Mouse (Mus musculus) forebrain, postnatal 0 days (tissue): Measurements from ENCODE around the gene Camk2d. TPM values are rescaled to one million over a fixed set of nuclear protein-coding genes. Genes with fewer than 3 reads are reported as not detected.

Experiments
- ATAC-seq: fragments of 200-750 bp; cut with Nextera tagmentation; 2 replicates; pipeline ENCODE4 v1.8.0; 2017; ENCODE audit warnings: mild to moderate bottlenecking, moderate library complexity
- DNase-seq: peaks from one replicate; pipeline ENCODE4 v3.0.0-alpha.2; 2015
- H3K27ac ChIP-seq: fragments of 300-500 bp; sonication (generic); 2 replicates; pipeline ENCODE4 v1.5.1; 2014; ENCODE audit warnings: low read depth, mild to moderate bottlenecking, antibody characterized with exemption, low read length, moderate library complexity, mixed read lengths
- H3K27me3 ChIP-seq: fragments of 300-500 bp; sonication (generic); 2 replicates; pipeline ENCODE4 v1.6.1; 2014; ENCODE audit warnings: mild to moderate bottlenecking, low read length, mixed read lengths; ENCODE audit not compliant: insufficient read depth
- H3K36me3 ChIP-seq: fragments of 300-500 bp; sonication (generic); 2 replicates; pipeline ENCODE4 v1.6.1; 2014; ENCODE audit warnings: mild to moderate bottlenecking, moderate library complexity; ENCODE audit not compliant: insufficient read depth
- H3K4me1 ChIP-seq: fragments of 300-500 bp; sonication (generic); 2 replicates; pipeline ENCODE4 v1.6.1; 2014; ENCODE audit warnings: antibody characterized with exemption; ENCODE audit not compliant: insufficient read depth
- H3K4me2 ChIP-seq: fragments of 300-500 bp; sonication (generic); 2 replicates; pipeline ENCODE4 v1.6.1; 2014; ENCODE audit warnings: low read depth, mild to moderate bottlenecking, moderate library complexity
- H3K4me3 ChIP-seq: fragments of 300-500 bp; sonication (generic); 2 replicates; pipeline ENCODE4 v1.5.1; 2014; ENCODE audit warnings: low read depth, low read length, mixed read lengths
- H3K9ac ChIP-seq: fragments of 300-500 bp; sonication (generic); 2 replicates; pipeline ENCODE4 v1.6.1; 2014; ENCODE audit warnings: mild to moderate bottlenecking
- H3K9me3 ChIP-seq: fragments of 300-500 bp; sonication (generic); 2 replicates; pipeline ENCODE4 v1.6.1; 2016; ENCODE audit warnings: low read length
- CTCF ChIP-seq: sonication (generic); IDR thresholded peaks from 2 replicates; pipeline ENCODE4 v1.5.1; 2016; ENCODE audit warnings: antibody characterized with exemption, control low read depth, low read depth
- WGBS: fragments of 180-500 bp; shearing (Covaris S2); extraction: QIAGEN DNeasy Blood & Tissue Kit; methylation state at CpG from one replicate; pipeline ENCODE4 v1.1.7; 2014; 5-methylcytosine and 5-hydroxymethylcytosine counted together
- polyA plus RNA-seq: library from polyadenylated mRNA; unstranded; fragments of >200 nt; fragmentation: Nextera tagmentation; extraction: Ambion mirVana; gene quantifications from 2 replicates; pipeline ENCODE4 v1.2.1, GENCODE M21; 2015
- total RNA-seq: library from RNA; depleted of rRNA; stranded (reverse); fragments of >200 nt; gene quantifications from 2 replicates; pipeline ENCODE4 v1.2.3, GENCODE M21; 2014

Camk2d gene
- total and polyA plus RNA-seq, 2 experiments from 2014 or later = 52.8 to 97.7 TPM

DNA sequence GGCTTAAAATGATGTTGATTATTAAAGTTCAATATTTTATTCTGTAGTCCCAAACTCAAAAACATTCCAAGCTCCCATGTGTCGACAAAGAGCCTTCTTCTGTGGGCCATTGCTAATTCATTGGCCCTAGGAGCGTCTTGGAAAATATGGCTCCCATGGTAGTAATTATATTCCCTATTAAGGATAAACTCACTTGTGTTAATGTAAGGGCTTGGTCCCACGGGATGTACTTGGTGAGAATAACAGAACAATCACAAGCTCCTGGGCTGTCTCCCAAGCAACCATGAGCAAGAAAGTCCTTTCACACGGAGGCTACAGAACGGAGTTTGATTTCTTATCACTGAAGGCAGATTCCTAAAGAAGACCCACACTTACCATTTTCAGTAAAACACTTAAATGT is 208.9 kb downstream of the Camk2d start:
- Histone ChIP-seq H3K27ac (no peak overlapping the region), H3K4me3 (no peak overlapping the region), H3K27me3 (no peaks in the 10 kb centered on the region), H3K4me2 (no peak overlapping the region), H3K9ac (no peak overlapping the region), H3K4me1 (no peaks in the 10 kb centered on the region), H3K36me3 (no peaks in the 10 kb centered on the region), H3K9me3 (no peaks in the 10 kb centered on the region)
- ATAC-seq = no peak
- DNase-seq = no peak
- WGBS = 88% methylated on average over 5 of the region's 5 CpGs
- no peak for TF ChIP-seq CTCF

DNA sequence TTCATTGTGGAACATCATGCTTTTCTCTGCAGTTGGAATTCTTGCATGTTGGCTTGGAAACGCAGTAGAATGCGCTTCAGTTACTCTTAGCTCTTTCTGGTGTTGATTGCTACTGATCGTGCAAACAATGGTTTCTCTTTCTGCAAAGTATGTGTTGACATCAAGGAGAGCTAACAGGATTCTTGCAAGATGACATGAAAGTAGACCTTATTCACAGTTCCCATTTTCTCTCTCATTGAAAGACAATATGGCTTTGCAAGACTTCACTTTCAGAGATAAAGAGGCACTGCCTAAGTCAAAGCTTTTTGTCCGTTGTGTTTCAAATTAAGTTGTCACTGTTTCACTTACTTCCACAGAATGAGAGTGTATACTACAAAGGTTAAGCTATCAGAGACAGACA is 210.0 kb downstream of the Camk2d start:
- H3K9ac ChIP-seq = no peak overlapping the region
- H3K4me1 ChIP-seq = no peaks in the 10 kb centered on the region
- no peak for DNase-seq
- no peaks in the 10 kb centered on the region for H3K36me3 ChIP-seq
- no peak for ATAC-seq
- no peak overlapping the region for H3K4me3 ChIP-seq
- H3K9me3 ChIP-seq = no peaks in the 10 kb centered on the region
- no peak for TF ChIP-seq CTCF
- no peak overlapping the region for H3K4me2 ChIP-seq
- no peaks in the 10 kb centered on the region for H3K27me3 ChIP-seq
- WGBS = 71% methylated on average over 4 of the region's 4 CpGs
- no peak overlapping the region for H3K27ac ChIP-seq

DNA sequence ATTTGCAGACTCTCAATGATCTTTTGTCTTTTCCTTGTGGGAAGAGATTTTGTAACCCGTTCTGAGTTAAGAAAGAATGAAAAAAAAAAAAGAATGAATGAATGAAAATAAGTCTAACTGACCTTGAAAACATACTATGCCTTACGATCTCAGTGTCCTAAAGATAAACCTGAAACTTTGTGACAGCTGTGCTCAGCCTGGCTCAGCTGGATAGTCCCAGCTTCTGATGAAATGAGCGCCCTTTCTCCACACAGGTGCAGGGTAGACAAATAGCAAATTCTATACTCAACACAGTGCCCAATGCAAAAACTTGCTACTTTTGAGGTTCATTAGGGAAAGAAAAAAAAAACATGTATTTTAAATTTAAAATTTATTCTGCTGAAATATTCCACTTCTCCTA is 213.8 kb downstream of the Camk2d start:
- Histone ChIP-seq H3K4me2 (no peak overlapping the region), H3K27ac (no peak overlapping the region), H3K9me3 (no peaks in the 10 kb centered on the region), H3K4me1 (no peaks in the 10 kb centered on the region), H3K4me3 (no peak overlapping the region), H3K9ac (no peak overlapping the region), H3K27me3 (no peaks in the 10 kb centered on the region), H3K36me3 (no peaks in the 10 kb centered on the region)
- ATAC-seq = no peak
- TF ChIP-seq CTCF = no peak
- WGBS = 75% methylated on average over 3 of the region's 3 CpGs
- DNase-seq = no peak

DNA sequence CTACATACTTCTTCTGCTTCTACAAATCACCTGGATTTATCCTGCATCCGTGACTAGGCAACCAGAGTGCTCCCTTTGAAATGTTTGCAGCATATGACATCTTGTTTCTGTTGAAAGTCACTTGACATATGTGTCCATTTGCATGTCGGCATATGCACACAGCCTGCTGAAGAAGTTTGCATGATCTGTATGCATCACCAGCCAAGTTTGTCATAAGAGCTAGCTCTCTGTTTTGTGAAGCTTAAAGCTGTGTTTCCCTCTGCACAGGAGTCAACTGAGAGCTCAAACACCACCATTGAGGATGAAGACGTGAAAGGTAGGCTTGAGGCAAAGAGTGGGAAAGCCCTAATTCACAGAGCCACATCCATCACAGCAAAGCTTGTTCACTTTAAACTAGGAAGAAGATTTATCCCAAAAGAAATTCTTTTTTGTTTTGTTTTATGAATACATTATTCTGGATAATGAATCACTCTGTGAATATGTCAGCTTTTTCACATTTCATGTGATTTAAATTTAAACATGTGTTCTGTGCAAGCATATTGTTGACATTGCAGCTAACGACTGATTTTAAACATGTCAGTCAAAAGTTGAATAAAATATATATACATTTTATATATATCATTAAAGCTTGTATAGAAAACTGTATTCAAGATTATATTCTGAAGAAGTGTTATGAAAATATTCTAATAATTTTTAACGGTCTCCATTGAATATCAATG is 214.4 kb downstream of the Camk2d start:
- no peak overlapping the region for H3K9ac ChIP-seq
- no peak for TF ChIP-seq CTCF
- no peak overlapping the region for H3K4me3 ChIP-seq
- no peaks in the 10 kb centered on the region for H3K36me3 ChIP-seq
- ATAC-seq (peak; percentile 95), DNase-seq (peak; percentile 67)
- no peak overlapping the region for H3K4me2 ChIP-seq
- H3K9me3 ChIP-seq = no peaks in the 10 kb centered on the region
- H3K4me1 ChIP-seq = no peaks in the 10 kb centered on the region
- 64% methylated on average over 5 of the region's 5 CpGs for WGBS
- no peak overlapping the region for H3K27ac ChIP-seq
- H3K27me3 ChIP-seq = no peaks in the 10 kb centered on the region

DNA sequence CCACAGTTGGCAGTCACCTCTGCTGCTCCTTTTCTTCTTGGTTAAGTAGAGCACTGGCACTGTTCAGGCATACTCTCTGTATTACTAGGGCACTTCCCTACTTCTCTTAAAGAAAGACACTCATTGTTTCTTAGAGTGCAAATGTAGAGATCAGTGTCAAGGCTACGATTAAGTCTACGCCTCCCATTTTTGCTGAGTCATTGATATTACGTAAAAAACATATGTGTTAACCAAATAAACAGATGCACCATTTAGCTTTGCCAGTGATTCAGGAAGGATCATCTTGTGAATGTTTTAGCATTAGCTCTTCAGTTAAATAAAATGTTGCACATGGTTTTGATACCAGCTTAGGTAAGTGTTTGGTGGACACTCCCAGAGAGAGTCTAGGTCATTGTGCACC is 215.5 kb downstream of the Camk2d start:
- no peak overlapping the region for H3K4me3 ChIP-seq
- H3K27me3 ChIP-seq = no peaks in the 10 kb centered on the region
- H3K4me1 ChIP-seq = no peaks in the 10 kb centered on the region
- H3K36me3 ChIP-seq = no peaks in the 10 kb centered on the region
- ATAC-seq = no peak
- H3K4me2 ChIP-seq = no peak overlapping the region
- H3K9ac ChIP-seq = no peak overlapping the region
- 65% methylated on average over 3 of the region's 3 CpGs for WGBS
- no peak for TF ChIP-seq CTCF
- no peak overlapping the region for H3K27ac ChIP-seq
- no peak for DNase-seq
- no peaks in the 10 kb centered on the region for H3K9me3 ChIP-seq

DNA sequence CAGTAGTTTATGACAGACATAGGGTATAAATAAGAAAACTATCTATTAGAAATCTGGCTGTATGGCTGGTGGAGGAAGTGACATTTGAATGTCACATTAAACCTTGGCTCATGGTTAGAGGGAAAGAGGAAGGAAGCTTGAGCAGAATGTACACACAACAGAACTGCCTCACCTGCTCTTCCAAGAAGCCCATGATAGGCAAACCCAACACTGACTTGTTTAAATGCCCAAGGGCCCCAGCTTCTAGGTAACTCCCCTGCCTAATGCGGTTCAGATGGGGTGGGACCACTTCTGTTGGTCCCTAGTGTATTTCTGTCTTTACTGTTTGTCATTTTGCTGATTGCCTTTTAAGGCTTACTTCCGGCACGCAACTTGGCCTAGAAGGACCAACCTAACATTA is 226.3 kb downstream of the Camk2d start:
- no peak for TF ChIP-seq CTCF
- no peak overlapping the region for H3K4me2 ChIP-seq
- 98% methylated on average over 3 of the region's 3 CpGs for WGBS
- H3K4me1 ChIP-seq = no peaks in the 10 kb centered on the region
- no peak overlapping the region for H3K9ac ChIP-seq
- no peaks in the 10 kb centered on the region for H3K36me3 ChIP-seq
- no peak for ATAC-seq
- DNase-seq = no peak
- no peaks in the 10 kb centered on the region for H3K9me3 ChIP-seq
- no peak overlapping the region for H3K27ac ChIP-seq
- H3K4me3 ChIP-seq = no peak overlapping the region
- H3K27me3 ChIP-seq = no peaks in the 10 kb centered on the region

DNA sequence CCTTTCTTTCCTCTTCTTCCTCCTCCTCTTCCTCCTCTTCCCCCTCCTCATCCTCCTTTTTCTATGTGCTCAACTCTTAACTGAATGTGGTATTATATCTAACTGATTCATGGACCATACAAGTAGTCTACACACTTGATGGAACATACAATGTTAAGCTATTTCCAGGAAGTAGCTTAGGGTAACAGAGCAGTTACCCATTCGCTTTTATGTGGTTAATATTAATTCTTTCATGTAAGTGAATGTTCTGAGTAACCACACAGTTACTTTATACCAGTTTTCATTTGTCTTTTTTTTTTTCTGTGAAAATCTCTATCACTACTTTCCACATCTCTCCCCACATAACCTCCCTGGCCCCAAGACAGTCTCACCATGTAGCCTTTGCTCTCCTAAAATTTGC is 228.8 kb downstream of the Camk2d start:
- no peak for TF ChIP-seq CTCF
- WGBS = 96% methylated on average over 1 of the region's 1 CpGs
- ATAC-seq (no peak), DNase-seq (no peak)
- Histone ChIP-seq H3K27ac (no peak overlapping the region), H3K4me1 (no peaks in the 10 kb centered on the region), H3K4me3 (no peak overlapping the region), H3K36me3 (no peaks in the 10 kb centered on the region), H3K27me3 (no peaks in the 10 kb centered on the region), H3K4me2 (no peak overlapping the region), H3K9me3 (no peaks in the 10 kb centered on the region), H3K9ac (no peak overlapping the region)

DNA sequence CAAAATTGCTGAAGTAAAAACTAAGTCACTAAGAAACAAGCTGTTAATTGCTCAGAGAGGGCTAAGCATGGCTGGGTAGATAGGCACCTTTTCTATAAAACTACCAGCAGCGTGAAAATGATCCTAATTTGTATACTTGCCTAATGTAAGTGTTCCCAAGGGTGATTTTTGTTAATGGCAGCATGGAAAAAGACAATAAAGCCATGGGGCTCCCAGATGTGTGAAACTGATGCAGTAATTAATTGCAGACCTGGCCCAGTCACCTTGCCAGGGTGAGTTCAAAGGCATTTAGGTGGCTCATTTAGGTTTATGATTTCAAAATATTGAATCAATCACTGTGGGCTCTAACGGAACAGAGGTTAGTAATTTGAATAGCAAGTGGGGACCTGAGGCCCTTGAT is 230.1 kb downstream of the Camk2d start:
- H3K27ac ChIP-seq = no peak overlapping the region
- no peaks in the 10 kb centered on the region for H3K4me1 ChIP-seq
- TF ChIP-seq CTCF = no peak
- no peaks in the 10 kb centered on the region for H3K9me3 ChIP-seq
- no peaks in the 10 kb centered on the region for H3K36me3 ChIP-seq
- no peak for DNase-seq
- WGBS = 37% methylated on average over 2 of the region's 2 CpGs
- no peak overlapping the region for H3K4me2 ChIP-seq
- no peak overlapping the region for H3K9ac ChIP-seq
- no peak for ATAC-seq
- H3K27me3 ChIP-seq = no peaks in the 10 kb centered on the region
- H3K4me3 ChIP-seq = no peak overlapping the region
